Mouse (Mus musculus) spleen, postnatal 4 days (tissue): ENCODE measurements around the gene Abcb4.
"Not testable (repeated sequence)": the region's sequence is repeated elsewhere in the genome, so short reads cannot be mapped to it uniquely, and the experiment has no call there.

Source experiments
- DNase-seq, 2 experiments: peaks; one replicate each; pipeline ENCODE4 v3.0.0; 2022; ENCODE audit warnings: low spot score in 2 of 2

Abcb4 gene

GRCm38 (mm10) chr5:8904539-8904938, 11.0 kb downstream of the Abcb4 start:
- DNase-seq: no peak

- peak in 1 of 2 experiments; percentile 64 for DNase-seq
Measured at GRCm38 (mm10) chr5:8911567-8912198, 18.2 kb downstream of the Abcb4 start.

DNA sequence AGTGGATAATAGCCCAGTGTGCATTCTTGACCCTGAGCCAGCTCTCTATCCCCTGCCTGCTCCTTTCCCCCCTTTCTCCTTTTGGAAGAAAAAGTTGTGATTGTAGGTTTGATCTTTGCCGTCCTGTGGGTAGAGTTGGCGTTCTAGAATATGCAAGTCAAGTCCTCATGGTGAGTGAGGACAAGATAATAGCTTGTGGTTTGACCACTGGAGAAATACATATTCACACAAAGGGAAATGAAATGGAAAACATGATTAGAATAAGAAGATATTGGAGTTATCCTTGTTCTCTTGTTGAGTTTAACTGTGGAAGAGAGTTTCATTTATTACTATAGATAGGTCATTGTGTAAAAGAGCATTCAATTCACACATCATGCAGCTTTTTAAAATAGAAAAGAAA, 22.9 kb downstream of the Abcb4 start:
- no peak for DNase-seq

DNA sequence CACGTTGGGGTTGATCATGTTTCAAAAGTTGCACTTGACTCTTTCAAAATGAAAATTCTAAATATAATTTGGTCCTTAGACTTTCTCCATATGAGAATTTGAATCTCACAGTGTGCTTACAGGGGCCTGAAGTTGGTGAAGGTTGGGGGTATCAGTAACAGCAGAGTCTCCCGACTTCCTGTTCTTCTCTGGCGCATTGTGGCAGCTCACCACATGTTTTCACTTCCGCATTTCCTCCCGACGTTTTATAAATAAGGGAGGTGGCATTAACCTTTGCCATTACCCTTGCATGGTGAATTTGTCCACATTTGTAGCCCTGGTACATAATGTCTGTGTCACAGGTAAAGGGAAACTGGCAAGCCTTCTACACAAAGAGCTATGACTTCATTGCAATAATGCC, 23.6 kb downstream of the Abcb4 start:
- DNase-seq: no peak

- no peak for DNase-seq
Measured at GRCm38 (mm10) chr5:8928440-8928839, 34.9 kb downstream of the Abcb4 start.

GRCm38 (mm10) chr5:8937965-8938364, 44.4 kb downstream of the Abcb4 start:
- no peak for DNase-seq

GRCm38 (mm10) chr5:8941266-8941665, 47.7 kb downstream of the Abcb4 start:
- DNase-seq: not testable (repeated sequence)

DNA sequence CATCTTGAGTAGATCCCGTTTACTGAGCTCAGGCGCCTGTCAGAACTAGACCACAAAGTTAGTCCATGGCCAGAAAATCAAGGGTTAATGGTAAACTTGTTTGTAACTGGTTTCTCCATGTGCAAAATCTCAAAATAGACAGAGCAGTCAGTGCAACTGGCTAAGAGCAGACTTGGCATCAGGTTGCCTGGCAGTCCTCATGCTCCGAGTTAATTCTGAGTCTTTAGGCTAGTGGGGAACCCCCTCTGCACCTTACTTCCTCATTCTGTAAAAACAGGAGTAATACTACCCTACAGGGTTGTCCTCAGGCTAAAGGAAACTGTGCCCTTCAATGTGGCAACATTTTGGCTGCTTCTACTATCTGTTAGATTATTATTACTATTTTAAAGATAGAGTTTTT, 50.3 kb downstream of the Abcb4 start:
- peak in 1 of 2 experiments; percentile 18 for DNase-seq

DNA sequence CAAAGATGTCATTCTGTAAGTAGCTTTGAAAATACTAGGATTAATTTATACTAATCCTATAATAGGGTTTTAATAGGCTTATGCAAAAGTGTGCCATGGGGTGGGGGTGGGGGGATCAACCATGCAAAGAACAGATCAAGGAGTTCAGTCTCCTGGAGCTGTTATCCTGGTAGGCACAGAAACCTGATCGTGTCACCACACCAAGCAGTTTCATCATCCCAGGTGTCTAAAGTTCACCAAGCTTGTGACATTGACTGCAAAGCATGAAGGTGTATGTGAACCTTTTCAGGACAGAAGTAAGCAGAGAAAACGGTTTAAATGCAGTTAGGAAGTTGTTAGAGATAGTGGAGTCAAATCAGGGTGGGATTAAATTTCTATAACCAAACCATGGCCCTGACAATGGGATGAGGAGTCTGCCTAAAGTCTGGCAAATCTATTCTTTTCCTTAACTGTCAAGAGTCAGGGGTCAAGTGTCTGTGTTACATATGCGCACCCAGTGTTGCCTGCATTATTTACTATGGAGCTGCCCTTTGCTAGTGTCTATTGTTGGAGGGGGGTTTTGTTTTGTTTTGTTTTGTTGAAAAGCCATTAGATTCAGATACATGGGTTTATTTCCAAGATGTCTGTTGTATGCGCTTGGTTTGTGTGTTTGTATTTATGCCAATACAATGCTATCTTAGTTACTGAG, 54.0 kb downstream of the Abcb4 start:
- no peak for DNase-seq

- no peak for DNase-seq
Measured at GRCm38 (mm10) chr5:8953660-8954059, 60.1 kb downstream of the Abcb4 start.

GRCm38 (mm10) chr5:8955544-8955943, 62.0 kb downstream of the Abcb4 start:
- no peak for DNase-seq

DNA sequence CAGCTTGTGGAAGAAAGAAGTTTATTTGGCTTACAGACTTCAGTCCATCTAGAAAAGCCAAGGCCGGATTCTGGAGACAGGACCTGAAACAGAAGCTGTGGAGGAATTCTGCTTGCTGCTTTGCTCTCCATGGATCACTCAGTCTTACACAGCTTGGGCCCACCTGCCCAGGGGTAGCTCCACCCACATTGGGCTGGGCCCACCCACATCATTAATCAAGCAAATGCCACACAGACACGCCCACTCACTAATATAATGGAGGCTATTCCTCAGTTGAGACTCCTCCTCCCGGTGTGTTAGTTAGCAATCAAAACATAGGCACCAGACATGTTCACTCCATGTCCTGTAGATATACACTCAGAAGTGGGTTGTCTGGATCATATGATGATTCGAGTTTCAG, 67.0 kb downstream of the Abcb4 start:
- no peak for DNase-seq

GRCm38 (mm10) chr5:8964487-8964886, 71.0 kb downstream of the Abcb4 start:
- no peak for DNase-seq

GRCm38 (mm10) chr5:8970694-8971093, 77.2 kb downstream of the Abcb4 start:
- no peak for DNase-seq

DNA sequence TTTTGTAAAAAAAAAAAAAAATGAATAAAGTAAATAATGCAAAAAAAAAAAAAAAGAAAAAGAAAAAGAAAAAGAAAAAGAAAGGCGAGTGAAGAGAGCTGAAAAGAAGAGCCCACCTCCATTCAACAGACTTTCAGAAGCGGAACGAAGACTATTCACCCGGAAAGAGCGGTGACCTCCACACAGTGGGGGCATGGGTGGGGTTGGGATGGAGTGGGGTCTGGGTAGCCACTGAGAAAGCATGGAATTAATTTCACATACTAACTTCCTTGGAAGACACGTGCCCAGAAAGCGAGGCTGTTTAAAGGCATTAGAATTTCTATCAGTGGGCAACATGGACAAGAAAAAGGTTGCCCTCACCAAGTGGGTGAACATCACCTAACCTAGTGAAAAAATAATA, 78.8 kb downstream of the Abcb4 start:
- DNase-seq: no peak

DNA sequence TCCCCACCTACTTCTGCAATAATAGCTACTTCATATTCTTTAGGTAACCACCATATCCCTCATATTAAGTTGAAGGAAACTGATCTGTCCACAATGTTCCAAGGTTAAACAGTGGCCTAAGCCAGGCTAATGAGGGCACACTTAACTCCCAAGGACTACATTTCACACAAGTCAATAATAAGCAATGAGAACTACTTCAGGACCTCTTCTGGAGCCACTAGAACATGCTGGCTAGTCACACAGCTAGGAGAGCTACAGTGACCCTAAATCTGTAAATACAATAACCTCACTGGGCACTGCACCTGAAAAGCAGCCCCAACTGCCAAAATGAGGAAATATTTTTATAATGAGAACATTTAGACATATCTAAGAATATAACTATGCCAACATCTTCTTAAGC, 81.2 kb downstream of the Abcb4 start:
- DNase-seq: no peak

DNA sequence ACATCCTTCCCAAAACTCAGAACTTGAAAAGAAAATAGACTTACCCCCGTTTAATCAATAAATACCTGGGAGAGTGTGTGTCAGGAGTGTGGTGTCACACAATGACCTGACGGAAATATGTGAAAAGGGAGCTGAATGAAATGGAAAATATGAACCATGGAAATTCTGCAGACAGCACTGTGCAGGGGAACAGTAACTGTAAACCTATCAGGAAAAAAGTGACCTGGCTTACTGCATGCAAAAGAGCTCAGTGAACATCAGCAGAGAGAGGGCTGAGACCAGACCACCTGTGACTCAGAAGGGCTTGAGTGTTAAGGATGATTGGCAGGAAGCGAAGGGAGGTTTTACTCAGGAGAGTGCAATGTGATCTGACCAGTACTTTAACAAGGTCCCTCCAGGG, 92.0 kb downstream of the Abcb4 start:
- DNase-seq: no peak

- no peak for DNase-seq
Measured at GRCm38 (mm10) chr5:8987925-8988324, 94.4 kb downstream of the Abcb4 start.

DNA sequence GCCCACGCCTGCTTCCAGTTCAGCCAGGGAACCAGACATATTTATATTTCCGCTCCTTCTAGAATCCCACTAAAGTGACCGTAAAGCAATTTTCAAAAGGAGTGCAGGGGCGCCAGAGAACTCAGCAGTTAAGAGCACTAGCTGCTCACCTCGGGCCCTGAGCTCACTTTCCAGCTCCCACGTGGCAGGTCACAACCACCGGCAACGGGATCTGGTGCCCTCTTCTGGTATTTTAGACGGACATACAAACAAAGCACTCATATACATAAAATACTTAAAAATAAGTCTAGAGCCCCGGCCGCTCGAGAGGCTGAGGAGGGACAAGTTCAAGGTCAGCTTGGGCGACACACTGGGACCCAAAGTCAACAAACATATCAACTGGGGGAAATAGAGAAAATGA, 97.0 kb downstream of the Abcb4 start:
- DNase-seq: no peak

GRCm38 (mm10) chr5:8991626-8992025, 98.1 kb downstream of the Abcb4 start:
- no peak for DNase-seq

DNA sequence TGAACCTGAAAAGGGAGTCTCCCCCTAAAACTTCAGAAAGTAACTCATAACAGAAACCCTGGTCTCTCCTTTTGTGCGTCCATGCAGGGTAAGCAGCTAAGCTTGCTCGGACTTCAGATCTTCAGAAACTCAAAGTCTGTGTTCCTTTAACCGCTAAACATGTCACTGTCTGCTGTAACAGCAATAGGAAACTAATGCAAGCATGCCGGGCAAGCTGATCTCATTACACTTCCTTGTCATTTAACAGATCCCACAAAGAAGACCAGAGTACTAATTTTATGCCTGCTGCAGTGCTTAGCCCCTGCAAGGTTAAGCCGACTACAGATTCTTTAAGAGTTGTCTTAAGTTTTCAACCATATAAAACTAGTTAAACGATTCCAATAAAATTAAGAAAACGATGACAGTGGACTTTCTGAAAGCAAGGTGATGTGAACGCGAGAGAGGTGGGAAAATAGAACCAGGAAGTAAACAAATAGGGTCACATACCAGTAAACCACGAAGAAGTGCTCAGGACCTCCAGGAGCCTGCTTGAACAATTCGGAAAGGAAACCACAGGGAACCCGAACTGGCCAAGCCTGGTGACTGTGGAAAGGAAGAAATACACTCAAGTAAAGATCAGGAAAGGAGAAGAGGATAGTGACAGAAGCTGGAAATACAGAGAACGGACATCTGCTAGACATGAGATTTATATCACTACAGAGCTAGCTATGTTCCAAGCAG, 102.6 kb downstream of the Abcb4 start:
- no peak for DNase-seq

GRCm38 (mm10) chr5:8996686-8997512, 103.4 kb downstream of the Abcb4 start, which contains the start of gene Crot:
Gene Crot (minus strand): TSS chr5:8997324.
- DNase-seq: peak; percentile 89 to 92
